Mouse (Mus musculus) limb, embryonic 14.5 days (tissue): ENCODE results near the gene Tmem190. TPM values are rescaled to one million over a fixed set of nuclear protein-coding genes. Genes with fewer than 3 reads are reported as not detected.
"Not testable (repeated sequence)": the region's sequence is repeated elsewhere in the genome, so short reads cannot be mapped to it uniquely, and the experiment has no call there.

Source experiments
- ATAC-seq: fragments of 200-750 bp; cut with Nextera tagmentation; 2 replicates; pipeline ENCODE4 v1.8.0; 2017; ENCODE audit warnings: low read depth, moderate number of reproducible peaks, moderate TSS enrichment; ENCODE audit not compliant: low FRiP score
- DNase-seq: peaks from one replicate; pipeline ENCODE4 v3.0.0-alpha.2; 2015; ENCODE audit warnings: low spot score
- H3K27ac ChIP-seq: fragments of 300-500 bp; sonication (generic); replicated peaks from 2 replicates; pipeline ENCODE4 v1.5.1; 2014; ENCODE audit warnings: low read depth, mild to moderate bottlenecking, low read length, moderate library complexity, mixed read lengths
- H3K27me3 ChIP-seq: fragments of 300-500 bp; sonication (generic); 2 replicates; pipeline ENCODE4 v1.6.1; 2014; ENCODE audit warnings: low read length, mixed read lengths; ENCODE audit not compliant: control insufficient read depth, insufficient read depth
- H3K36me3 ChIP-seq: fragments of 300-500 bp; sonication (generic); 2 replicates; pipeline ENCODE4 v1.6.1; 2014; ENCODE audit warnings: mild to moderate bottlenecking, low read length, moderate library complexity, mixed read lengths; ENCODE audit not compliant: control insufficient read depth, insufficient read depth
- H3K4me1 ChIP-seq: fragments of 300-500 bp; sonication (generic); 2 replicates; pipeline ENCODE4 v1.6.1; 2014; ENCODE audit warnings: antibody characterized with exemption, low read length, mixed read lengths; ENCODE audit not compliant: control insufficient read depth, insufficient read depth
- H3K4me2 ChIP-seq: fragments of 300-500 bp; sonication (generic); replicated peaks from 2 replicates; pipeline ENCODE4 v1.6.1; 2014; ENCODE audit warnings: low read depth, mild to moderate bottlenecking, low read length, moderate library complexity; ENCODE audit not compliant: severe bottlenecking
- H3K4me3 ChIP-seq: fragments of 300-500 bp; sonication (generic); replicated peaks from 2 replicates; pipeline ENCODE4 v1.5.1; 2014; ENCODE audit warnings: low read length
- H3K9ac ChIP-seq: fragments of 300-500 bp; sonication (generic); 2 replicates; pipeline ENCODE4 v1.6.1; 2014; ENCODE audit warnings: mild to moderate bottlenecking, low read depth, low read length, moderate library complexity; ENCODE audit not compliant: severe bottlenecking
- H3K9me3 ChIP-seq: fragments of 300-500 bp; sonication (generic); 2 replicates; pipeline ENCODE4 v1.6.1; 2016; ENCODE audit warnings: low read length; ENCODE audit not compliant: control insufficient read depth
- POLR2A ChIP-seq: fragments of 200-500 bp; IDR thresholded peaks from 2 replicates; pipeline ENCODE4 v1.8.0; 2012; ENCODE audit warnings: inconsistent platforms, mild to moderate bottlenecking, moderate library complexity, borderline replicate concordance; ENCODE audit not compliant: insufficient read depth, insufficient read length; ENCODE audit errors: extremely low read depth
- WGBS: fragments of 180-500 bp; shearing (Covaris S2); extraction: QIAGEN DNeasy Blood & Tissue Kit; methylation state at CpG from one replicate; pipeline ENCODE4 v1.1.7; 2014; 5-methylcytosine and 5-hydroxymethylcytosine counted together
- polyA plus RNA-seq, 2 experiments: library from polyadenylated mRNA; depleted of rRNA in 1 of 2; stranded (reverse) in 1 of 2; unstranded in 1 of 2; fragments of >200 nt; fragmentation: Nextera tagmentation in 1 of 2; extraction: Ambion mirVana in 1 of 2; gene quantifications; 2 replicates each; pipeline versions ENCODE4 v1.2.1 to v1.2.3; 2012 to 2014

Gene Tmem190
- polyA plus RNA-seq, 2 experiments = not detected

- Histone ChIP-seq H3K9me3 (no peaks in the 10 kb centered on the region), H3K4me1 (peaks cover 21% of the 10 kb centered on the region), H3K4me3 (peak overlapping the region; percentile 97), H3K9ac (peak overlapping the region; percentile 93), H3K27me3 (no peaks in the 10 kb centered on the region), H3K27ac (peak overlapping the region; percentile 96), H3K36me3 (peaks cover 37% of the 10 kb centered on the region), H3K4me2 (peak overlapping the region; percentile 71)
- no peak; the same call in 1 of the 2 replicates for ATAC-seq
- no peak for TF ChIP-seq POLR2A
- 0% methylated on average over 26 of the region's 36 CpGs for WGBS
- no peak for DNase-seq
Observed at GRCm38 (mm10) chr7:4811842-4812302, 29.1 kb downstream of the Tmem190 start.

GRCm38 (mm10) chr7:4812303-4813104, 29.8 kb downstream of the Tmem190 start, which contains the start of gene Ube2s:
Gene Ube2s (minus strand): TSS chr7:4812590.
- peak; percentile 74; the same call in 1 of the 2 replicates for TF ChIP-seq POLR2A
- Histone ChIP-seq H3K4me3 (peak within 1 kb of the TSS; percentile 97), H3K27ac (peak within 1 kb of the TSS; percentile 96), H3K9me3 (no peaks in the 10 kb centered on the region), H3K27me3 (no peaks in the 10 kb centered on the region), H3K4me1 (peaks cover 21% of the 10 kb centered on the region), H3K36me3 (peaks cover 31% of the 10 kb centered on the region), H3K4me2 (peak within 1 kb of the TSS; percentile 71), H3K9ac (peak within 1 kb of the TSS; percentile 93)
- WGBS = 3% methylated on average over 62 of the region's 62 CpGs
- ATAC-seq = peak; percentile 98
- DNase-seq = peak; percentile 100

GRCm38 (mm10) chr7:4813105-4813791, 30.5 kb downstream of the Tmem190 start:
- DNase-seq (no peak), ATAC-seq (no peak)
- peak overlapping the region; percentile 97 for H3K4me3 ChIP-seq
- peaks cover 21% of the 10 kb centered on the region for H3K4me1 ChIP-seq
- H3K27ac ChIP-seq = peak overlapping the region; percentile 81
- H3K9me3 ChIP-seq = no peaks in the 10 kb centered on the region
- H3K27me3 ChIP-seq = no peaks in the 10 kb centered on the region
- peaks cover 27% of the 10 kb centered on the region for H3K36me3 ChIP-seq
- peak overlapping the region; percentile 66 for H3K4me2 ChIP-seq
- peak overlapping the region; percentile 48 for H3K9ac ChIP-seq
- TF ChIP-seq POLR2A = no peak
- WGBS = 29% methylated on average over 8 of the region's 8 CpGs

- no peak for TF ChIP-seq POLR2A
- H3K4me2 ChIP-seq = no peak overlapping the region
- no peak overlapping the region for H3K4me3 ChIP-seq
- no peaks in the 10 kb centered on the region for H3K9me3 ChIP-seq
- H3K27ac ChIP-seq = no peak overlapping the region
- H3K4me1 ChIP-seq = peaks cover 6% of the 10 kb centered on the region; the same call in 1 of the 2 replicates
- no peak for DNase-seq
- H3K27me3 ChIP-seq = no peaks in the 10 kb centered on the region
- no peak for ATAC-seq
- no peak overlapping the region for H3K9ac ChIP-seq
- H3K36me3 ChIP-seq = no peaks in the 10 kb centered on the region
Observed at GRCm38 (mm10) chr7:4816559-4816958, 33.8 kb downstream of the Tmem190 start.

- not testable (repeated sequence) for H3K9ac ChIP-seq, H3K27ac ChIP-seq, H3K4me3 ChIP-seq, ATAC-seq, H3K36me3 ChIP-seq, DNase-seq, H3K9me3 ChIP-seq, H3K4me2 ChIP-seq, H3K4me1 ChIP-seq, H3K27me3 ChIP-seq
- 81% methylated on average over 7 of the region's 7 CpGs for WGBS
Observed at GRCm38 (mm10) chr7:4820925-4821324, 38.2 kb downstream of the Tmem190 start.
